Mouse (Mus musculus) hematopoietic stem cell, adult 5-6 weeks (primary cell): ENCODE measurements at regions not wholly inside any gene's neighbourhood (a gene's known extent, or its start where the extent isn't known, plus 50 kb on each side); places are given as distances from the start of the nearest gene placed in this dataset.

Source experiments
- ATAC-seq, 2 experiments: fragments of 125-278 bp in 1 of 2; replicated peaks in 1 of 2; 2 replicates each; pipeline ENCODE4 v1.8.0; 2016 to 2017; ENCODE audit warnings: inconsistent platforms in 2 of 2, mild to moderate bottlenecking in 2 of 2, moderate number of reproducible peaks in 2 of 2, low read depth in 1 of 2, moderate TSS enrichment in 1 of 2; ENCODE audit not compliant: low FRiP score in 2 of 2, poor library complexity in 2 of 2, severe bottlenecking in 2 of 2, insufficient read depth in 1 of 2, low TSS enrichment in 1 of 2

- ATAC-seq = no peak
Observed at GRCm38 (mm10) chr6:147793811-147794210, 253.2 kb upstream of the Far2 start.

GRCm38 (mm10) chr6:147794351-147794750, 252.7 kb upstream of the Far2 start:
- no peak for ATAC-seq

- peak; percentile 56 to 84; a peak in 3 of 4 replicates for ATAC-seq
Observed at GRCm38 (mm10) chr6:147799009-147799727, 247.9 kb upstream of the Far2 start.

GRCm38 (mm10) chr6:147799861-147800260, 247.2 kb upstream of the Far2 start:
- no peak for ATAC-seq

- ATAC-seq = no peak
Observed at GRCm38 (mm10) chr6:147800846-147801245, 246.2 kb upstream of the Far2 start.

- no peak for ATAC-seq
Observed at GRCm38 (mm10) chr6:147803893-147804292, 243.2 kb upstream of the Far2 start.

GRCm38 (mm10) chr6:147810710-147811109, 236.3 kb upstream of the Far2 start:
- peak; percentile 74 to 86 for ATAC-seq

GRCm38 (mm10) chr6:147816861-147817260, 230.2 kb upstream of the Far2 start:
- no peak for ATAC-seq

GRCm38 (mm10) chr6:147817262-147817661, 229.8 kb upstream of the Far2 start:
- ATAC-seq = no peak

GRCm38 (mm10) chr6:147822215-147822614, 224.8 kb upstream of the Far2 start:
- ATAC-seq = no peak

- ATAC-seq = no peak
Observed at GRCm38 (mm10) chr6:147832521-147832920, 214.5 kb upstream of the Far2 start.

GRCm38 (mm10) chr6:147833501-147833900, 213.6 kb upstream of the Far2 start:
- ATAC-seq = no peak

- no peak for ATAC-seq
Observed at GRCm38 (mm10) chr6:147838846-147839245, 208.2 kb upstream of the Far2 start.

- ATAC-seq = no peak
Observed at GRCm38 (mm10) chr6:147849988-147850387, 197.1 kb upstream of the Far2 start.

GRCm38 (mm10) chr6:147861116-147861515, 185.9 kb upstream of the Far2 start:
- no peak for ATAC-seq

- ATAC-seq = no peak
Observed at GRCm38 (mm10) chr6:147871033-147871432, 176.0 kb upstream of the Far2 start.

- ATAC-seq = no peak
Observed at GRCm38 (mm10) chr6:147873173-147873572, 173.9 kb upstream of the Far2 start.

GRCm38 (mm10) chr6:147878485-147878884, 168.6 kb upstream of the Far2 start:
- ATAC-seq = no peak; a peak in 1 of 4 replicates

- peak; percentile 49 to 84; a peak in 3 of 4 replicates for ATAC-seq
Observed at GRCm38 (mm10) chr6:147885902-147886301, 161.2 kb upstream of the Far2 start.
